ENCODE assay signal across 8 mouse cellular contexts in genomic region chr8:48152062-48152738, GRCm38 (mm10). TPM values are rescaled to one million over a fixed set of nuclear protein-coding genes. Genes with fewer than 3 reads are reported as not detected.
A peak's percentile ranks its signal among the peaks of the same experiment; 100 is the strongest.
DNase-seq lines count a peak whose midpoint lies in the region; ATAC-seq and TF ChIP-seq lines count a peak whose summit lies in the region.

No protein-coding gene starts in this region.

- no peaks in the 10 kb centered on the region for H3K9me3 ChIP-seq in neural tube, embryonic 11.5 days (ENCODE audit: control insufficient read depth, low read length)

- no peak overlapping the region for H3K4me3 ChIP-seq in neural tube, embryonic 11.5 days (ENCODE audit: low read depth, low read length)

- DNase-seq in heart, adult 18-20 months, result peak; percentile 13 to 20
- DNase-seq in heart, adult 9 months (ENCODE audit: low spot score in 2 of 2), result no peak
- peak; percentile 88 for DNase-seq in brain, embryonic 14.5 days (ENCODE audit: low read depth)
- peak; percentile 67 for DNase-seq in gastrocnemius, postnatal 10 days
- peak; percentile 66 for DNase-seq in kidney, postnatal 10 days
- peak; percentile 52 for DNase-seq in neural tube, embryonic 11.5 days (ENCODE audit: low spot score)
- DNase-seq in spleen, postnatal 4 days (ENCODE audit: low spot score in 2 of 2), result no peak
- DNase-seq in frontal cortex, adult 2 months (ENCODE audit: extremely low spot score in 1 of 2, low spot score in 1 of 2), result no peak

- H3K4me1 ChIP-seq in neural tube, embryonic 11.5 days (ENCODE audit: control insufficient read depth, insufficient read depth, low read length), result peaks cover 6% of the 10 kb centered on the region

- no peak for TF ChIP-seq POLR2A in brain, embryonic 14.5 days (IDR thresholded peaks at IDR 0.05; ENCODE audit: borderline replicate concordance, extremely low read depth, insufficient read depth, insufficient read length, poor library complexity, severe bottlenecking)

- no peak for TF ChIP-seq CTCF in brain, embryonic 14.5 days (IDR thresholded peaks at IDR 0.05; ENCODE audit: borderline replicate concordance, extremely low read depth, insufficient read depth, insufficient read length)

- H3K27me3 ChIP-seq in neural tube, embryonic 11.5 days (ENCODE audit: control insufficient read depth, insufficient read depth, low read length), result no peaks in the 10 kb centered on the region

- 42% methylated on average over 19 of the region's 19 CpGs for WGBS in neural tube, embryonic 11.5 days

- ATAC-seq in neural tube, embryonic 11.5 days (ENCODE audit: insufficient read depth, low FRiP score, low TSS enrichment), result peak; percentile 67

- H3K27ac ChIP-seq in neural tube, embryonic 11.5 days (ENCODE audit: low read depth, low read length), result no peak overlapping the region

- H3K36me3 ChIP-seq in neural tube, embryonic 11.5 days (ENCODE audit: control insufficient read depth, insufficient read depth, low read length), result no peaks in the 10 kb centered on the region

- H3K9ac ChIP-seq in neural tube, embryonic 11.5 days (ENCODE audit: low read length), result no peak overlapping the region

- no peak overlapping the region for H3K4me2 ChIP-seq in neural tube, embryonic 11.5 days (ENCODE audit: low read depth)

RNA-seq across cellular contexts. Expression of gene Dctd, which starts 53.3 kb away (rescaled TPM):
- under 1 TPM; 0.82 to 0.87 TPM for total RNA-seq in heart, adult 18-20 months (2021)
- 18.6 and 21.8 TPM in 2 replicates for polyA plus RNA-seq in brain, embryonic 14.5 days (2012; rRNA removed)
- 1 to 10 TPM; 3.9 to 4.8 TPM for total RNA-seq in gastrocnemius, postnatal 10 days (2021)
- polyA plus RNA-seq in neural tube, embryonic 11.5 days (2014; fragmentation: Nextera tagmentation; extraction: Ambion mirVana), result 32.9 and 33.1 TPM in 2 replicates
- polyA plus RNA-seq in frontal cortex, adult 2 months (2012; rRNA removed), result 9.8 and 12.2 TPM in 2 replicates

Comparison
In these comparisons a context has a peak if more than half of its experiments do, and no peak if none do; other contexts are left out.
1. DNase-seq: peak in heart, adult 18-20 months (2 of 2), brain, embryonic 14.5 days (single experiment), gastrocnemius, postnatal 10 days (single experiment), kidney, postnatal 10 days (single experiment) and neural tube, embryonic 11.5 days (single experiment); none in heart, adult 9 months (0 of 2), spleen, postnatal 4 days (0 of 2) and frontal cortex, adult 2 months (0 of 2).